Mouse (Mus musculus): ENCODE data around the gene Axin2. TPM values are rescaled to one million over a fixed set of nuclear protein-coding genes. Genes with fewer than 3 reads are reported as not detected.

Gene Axin2
- polyA plus RNA-seq, 1 experiment from 2014 or later, result 2.4 TPM

- H3K27me3 ChIP-seq (replicated peaks), result peaks cover 12% of the 10 kb centered on the region; the same call in 1 of the 2 replicates
- peak overlapping the region; percentile 97 for H3K4me2 ChIP-seq
- H3K36me3 ChIP-seq, result no peaks in the 10 kb centered on the region
- under 1% methylated on average over 31 of the region's 32 CpGs for WGBS
- H3K9ac ChIP-seq, result peak overlapping the region; percentile 92
- no peaks in the 10 kb centered on the region for H3K9me3 ChIP-seq (replicated peaks)
- H3K27ac ChIP-seq (ENCODE audit: poor library complexity, severe bottlenecking), result no peak overlapping the region
- peak overlapping the region; percentile 87 for H3K4me3 ChIP-seq
- peaks cover 45% of the 10 kb centered on the region for H3K4me1 ChIP-seq (replicated peaks)
- ATAC-seq (ENCODE audit: insufficient number of reproducible peaks, low FRiP score), result no peak
Observed at GRCm38 (mm10) chr11:108922511-108923187, 2.5 kb downstream of the Axin2 start.

DNA sequence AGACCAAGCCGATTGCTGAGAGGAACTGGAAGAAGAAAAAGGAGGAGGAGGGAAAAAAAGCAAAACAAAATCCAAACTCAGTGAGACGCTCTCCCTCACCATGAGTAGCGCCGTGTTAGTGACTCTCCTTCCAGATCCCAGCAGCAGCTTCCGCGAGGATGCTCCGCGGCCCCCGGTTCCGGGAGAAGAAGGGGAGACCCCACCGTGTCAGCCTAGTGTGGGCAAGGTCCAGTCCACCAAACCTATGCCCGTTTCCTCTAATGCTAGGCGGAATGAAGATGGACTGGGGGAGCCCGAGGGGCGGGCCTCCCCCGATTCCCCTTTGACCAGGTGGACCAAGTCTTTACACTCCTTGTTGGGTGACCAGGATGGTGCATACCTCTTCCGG lies 3.0 kb downstream of the Axin2 start:
- Histone ChIP-seq H3K4me3 (peak overlapping the region; percentile 87), H3K27me3 (replicated peaks) (peaks cover 12% of the 10 kb centered on the region; the same call in 1 of the 2 replicates), H3K9me3 (replicated peaks) (no peaks in the 10 kb centered on the region), H3K27ac (ENCODE audit: poor library complexity, severe bottlenecking) (no peak overlapping the region), H3K36me3 (no peaks in the 10 kb centered on the region), H3K4me2 (peak overlapping the region; percentile 97), H3K9ac (peak overlapping the region; percentile 92), H3K4me1 (replicated peaks) (peaks cover 45% of the 10 kb centered on the region)
- no peak for ATAC-seq (ENCODE audit: insufficient number of reproducible peaks, low FRiP score)
- 4% methylated on average over 17 of the region's 17 CpGs for WGBS

GRCm38 (mm10) chr11:108923781-108924180 lies 3.6 kb downstream of the Axin2 start:
- no peaks in the 10 kb centered on the region for H3K9me3 ChIP-seq (replicated peaks)
- peak overlapping the region; percentile 31; the same call in 1 of the 2 replicates for H3K9ac ChIP-seq
- H3K36me3 ChIP-seq, result no peaks in the 10 kb centered on the region
- H3K27ac ChIP-seq (ENCODE audit: poor library complexity, severe bottlenecking), result no peak overlapping the region
- 40% methylated on average over 13 of the region's 13 CpGs for WGBS
- no peak for ATAC-seq (ENCODE audit: insufficient number of reproducible peaks, low FRiP score)
- peak overlapping the region; percentile 87 for H3K4me3 ChIP-seq
- peak overlapping the region; percentile 97 for H3K4me2 ChIP-seq
- peaks cover 51% of the 10 kb centered on the region for H3K4me1 ChIP-seq (replicated peaks)
- peaks cover 12% of the 10 kb centered on the region; the same call in 1 of the 2 replicates for H3K27me3 ChIP-seq (replicated peaks)

GRCm38 (mm10) chr11:108924346-108924745 lies 4.2 kb downstream of the Axin2 start:
- peaks cover 12% of the 10 kb centered on the region; the same call in 1 of the 2 replicates for H3K27me3 ChIP-seq (replicated peaks)
- 16% methylated on average over 5 of the region's 5 CpGs for WGBS
- peak overlapping the region; percentile 97 for H3K4me2 ChIP-seq
- no peaks in the 10 kb centered on the region for H3K36me3 ChIP-seq
- ATAC-seq (ENCODE audit: insufficient number of reproducible peaks, low FRiP score), result no peak
- H3K27ac ChIP-seq (ENCODE audit: poor library complexity, severe bottlenecking), result no peak overlapping the region
- peak overlapping the region; percentile 31; the same call in 1 of the 2 replicates for H3K9ac ChIP-seq
- H3K4me1 ChIP-seq (replicated peaks), result peaks cover 57% of the 10 kb centered on the region
- H3K4me3 ChIP-seq, result peak overlapping the region; percentile 87
- H3K9me3 ChIP-seq (replicated peaks), result no peaks in the 10 kb centered on the region

GRCm38 (mm10) chr11:108925202-108925601 lies 5.1 kb downstream of the Axin2 start:
- no peaks in the 10 kb centered on the region for H3K36me3 ChIP-seq

GRCm38 (mm10) chr11:108925826-108926225 lies 5.7 kb downstream of the Axin2 start:
- Histone ChIP-seq H3K27me3 (replicated peaks) (peaks cover 12% of the 10 kb centered on the region; the same call in 1 of the 2 replicates), H3K36me3 (no peaks in the 10 kb centered on the region), H3K4me3 (no peak overlapping the region), H3K4me1 (replicated peaks) (peaks cover 72% of the 10 kb centered on the region), H3K9ac (no peak overlapping the region), H3K27ac (ENCODE audit: poor library complexity, severe bottlenecking) (no peak overlapping the region), H3K4me2 (peak overlapping the region; percentile 97), H3K9me3 (replicated peaks) (no peaks in the 10 kb centered on the region)
- ATAC-seq (ENCODE audit: insufficient number of reproducible peaks, low FRiP score), result no peak
- WGBS, result 82% methylated on average over 9 of the region's 9 CpGs

More at GRCm38 (mm10) chr11:108925202-108925601, 5.1 kb downstream of the Axin2 start:
- H3K9ac ChIP-seq, result no peak overlapping the region
- ATAC-seq (ENCODE audit: insufficient number of reproducible peaks, low FRiP score), result no peak
- no peak overlapping the region for H3K27ac ChIP-seq (ENCODE audit: poor library complexity, severe bottlenecking)
- peaks cover 12% of the 10 kb centered on the region; the same call in 1 of the 2 replicates for H3K27me3 ChIP-seq (replicated peaks)
- H3K4me3 ChIP-seq, result peak overlapping the region; percentile 87
- no peaks in the 10 kb centered on the region for H3K9me3 ChIP-seq (replicated peaks)
- peak overlapping the region; percentile 97 for H3K4me2 ChIP-seq
- peaks cover 65% of the 10 kb centered on the region for H3K4me1 ChIP-seq (replicated peaks)
- 19% methylated on average over 6 of the region's 6 CpGs for WGBS

GRCm38 (mm10) chr11:108926345-108927092 lies 6.4 kb downstream of the Axin2 start:
- Histone ChIP-seq H3K27me3 (replicated peaks) (peaks cover 12% of the 10 kb centered on the region; the same call in 1 of the 2 replicates), H3K4me3 (no peak overlapping the region), H3K4me2 (peak overlapping the region; percentile 11), H3K9me3 (replicated peaks) (no peaks in the 10 kb centered on the region), H3K9ac (no peak overlapping the region), H3K4me1 (replicated peaks) (peaks cover 72% of the 10 kb centered on the region), H3K36me3 (peaks cover 2% of the 10 kb centered on the region; the same call in 1 of the 2 replicates), H3K27ac (ENCODE audit: poor library complexity, severe bottlenecking) (0 out of 2 replicates have a peak overlapping the region, but pooled peaks have one; percentile 14)
- 45% methylated on average over 10 of the region's 10 CpGs for WGBS
- ATAC-seq (ENCODE audit: insufficient number of reproducible peaks, low FRiP score), result no peak

DNA sequence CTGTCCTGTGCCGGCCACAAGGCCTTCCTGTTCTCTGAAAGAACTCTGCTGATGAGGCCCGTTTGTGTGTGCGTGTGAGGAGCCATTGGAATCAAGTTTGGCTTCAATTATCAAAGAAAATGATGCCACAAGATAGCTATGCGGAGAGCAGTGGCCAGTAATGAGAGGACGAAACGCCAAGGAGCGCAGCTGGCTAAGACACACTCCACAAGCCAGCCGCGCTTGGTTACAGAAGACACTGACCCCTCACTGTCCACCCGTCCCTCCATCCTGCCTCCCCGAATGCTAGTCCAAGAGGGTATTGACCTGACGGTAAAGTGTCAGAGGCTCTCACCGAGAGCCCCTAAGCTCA lies 6.9 kb downstream of the Axin2 start:
- Histone ChIP-seq H3K4me3 (no peak overlapping the region), H3K27me3 (replicated peaks) (peaks cover 12% of the 10 kb centered on the region; the same call in 1 of the 2 replicates), H3K9ac (no peak overlapping the region), H3K27ac (ENCODE audit: poor library complexity, severe bottlenecking) (peak overlapping the region; percentile 45), H3K9me3 (replicated peaks) (no peaks in the 10 kb centered on the region), H3K36me3 (peaks cover 7% of the 10 kb centered on the region), H3K4me2 (peak overlapping the region; percentile 11), H3K4me1 (replicated peaks) (peaks cover 72% of the 10 kb centered on the region)
- ATAC-seq (ENCODE audit: insufficient number of reproducible peaks, low FRiP score), result no peak
- 54% methylated on average over 13 of the region's 13 CpGs for WGBS

DNA sequence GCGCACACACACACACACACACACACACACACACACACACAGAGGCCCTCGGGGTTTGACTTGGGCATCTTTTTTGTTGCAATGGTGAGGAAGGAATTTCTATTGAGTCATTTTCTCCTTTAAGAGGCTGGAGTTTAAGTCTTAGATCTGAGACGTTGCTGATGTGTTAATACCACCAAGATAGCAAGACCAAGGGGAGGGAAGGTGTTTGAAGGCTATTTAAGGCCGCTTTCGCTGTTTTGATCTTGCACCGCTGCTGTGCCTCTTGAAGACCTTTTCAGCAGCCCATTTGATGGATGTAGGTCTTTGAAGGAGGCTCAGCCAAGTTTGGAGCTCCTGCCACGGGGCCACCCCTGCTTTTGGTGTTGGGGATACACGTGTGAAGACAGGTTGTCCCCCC lies 7.9 kb downstream of the Axin2 start:
- WGBS, result 25% methylated on average over 8 of the region's 8 CpGs
- Histone ChIP-seq H3K27me3 (replicated peaks) (peaks cover 12% of the 10 kb centered on the region; the same call in 1 of the 2 replicates), H3K9me3 (replicated peaks) (no peaks in the 10 kb centered on the region), H3K4me3 (no peak overlapping the region), H3K9ac (no peak overlapping the region), H3K4me1 (replicated peaks) (peaks cover 70% of the 10 kb centered on the region), H3K36me3 (peaks cover 17% of the 10 kb centered on the region), H3K27ac (ENCODE audit: poor library complexity, severe bottlenecking) (no peak overlapping the region), H3K4me2 (no peak overlapping the region)
- ATAC-seq (ENCODE audit: insufficient number of reproducible peaks, low FRiP score), result no peak

DNA sequence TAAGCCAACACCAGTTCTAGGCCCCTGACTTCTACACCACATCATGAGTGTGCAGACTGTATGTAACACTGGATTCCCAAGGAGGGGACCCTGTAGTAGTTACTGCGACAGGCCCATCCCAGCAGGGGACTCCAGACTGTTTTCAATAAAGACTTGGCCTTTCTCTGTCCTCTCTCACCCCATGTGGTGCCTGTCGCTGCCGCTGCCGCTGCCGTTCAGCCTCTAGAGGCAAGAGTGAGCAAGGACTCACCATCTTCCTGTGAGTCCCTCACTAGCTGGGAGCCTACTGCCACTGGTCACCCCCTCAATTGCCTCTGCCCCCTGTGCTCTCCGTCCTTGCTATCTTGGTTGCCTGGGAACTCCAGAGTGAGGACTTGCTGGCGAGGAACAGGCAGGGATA lies 8.6 kb downstream of the Axin2 start:
- Histone ChIP-seq H3K27me3 (replicated peaks) (peaks cover 9% of the 10 kb centered on the region; the same call in 1 of the 2 replicates), H3K9me3 (replicated peaks) (no peaks in the 10 kb centered on the region), H3K4me2 (peak overlapping the region; percentile 3; the same call in 1 of the 2 replicates), H3K36me3 (peaks cover 19% of the 10 kb centered on the region), H3K9ac (no peak overlapping the region), H3K4me1 (replicated peaks) (peaks cover 72% of the 10 kb centered on the region), H3K27ac (ENCODE audit: poor library complexity, severe bottlenecking) (no peak overlapping the region), H3K4me3 (no peak overlapping the region)
- no peak for ATAC-seq (ENCODE audit: insufficient number of reproducible peaks, low FRiP score)
- 24% methylated on average over 7 of the region's 7 CpGs for WGBS

DNA sequence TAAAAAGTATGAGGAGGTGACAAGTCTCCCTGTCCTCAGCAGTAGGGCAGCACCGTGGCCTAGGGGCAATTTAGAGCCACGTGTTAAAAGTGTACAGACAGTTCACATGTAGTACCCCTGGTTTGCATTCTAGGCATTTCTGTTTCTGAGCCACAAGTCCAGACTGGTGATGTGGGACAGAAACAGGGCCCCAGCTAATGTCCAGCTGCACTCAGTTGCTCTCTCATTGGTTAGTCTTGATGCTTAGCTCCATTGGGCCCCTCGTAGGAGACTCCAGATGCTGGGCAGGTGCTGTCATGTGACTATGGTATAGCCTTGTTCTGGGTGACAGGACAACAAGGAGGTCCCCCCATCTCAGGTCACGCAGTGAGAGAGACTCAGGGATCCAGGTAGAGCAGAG lies 9.0 kb downstream of the Axin2 start:
- WGBS, result 51% methylated on average over 4 of the region's 4 CpGs
- no peak overlapping the region for H3K4me2 ChIP-seq
- no peaks in the 10 kb centered on the region for H3K9me3 ChIP-seq (replicated peaks)
- ATAC-seq (ENCODE audit: insufficient number of reproducible peaks, low FRiP score), result no peak
- H3K27me3 ChIP-seq (replicated peaks), result peaks cover 5% of the 10 kb centered on the region; the same call in 1 of the 2 replicates
- peaks cover 74% of the 10 kb centered on the region for H3K4me1 ChIP-seq (replicated peaks)
- peaks cover 19% of the 10 kb centered on the region for H3K36me3 ChIP-seq
- no peak overlapping the region for H3K9ac ChIP-seq
- no peak overlapping the region for H3K4me3 ChIP-seq
- H3K27ac ChIP-seq (ENCODE audit: poor library complexity, severe bottlenecking), result no peak overlapping the region

All from heart, embryonic 12.5 days (tissue).